Mouse (Mus musculus) liver, embryonic 11.5 days (tissue): ENCODE data around the gene Wasl. TPM values are rescaled to one million over a fixed set of nuclear protein-coding genes. Genes with fewer than 3 reads are reported as not detected.

ENCODE experiments used
- ATAC-seq: fragments of 200-750 bp; cut with Nextera tagmentation; replicated peaks from 2 replicates; pipeline ENCODE4 v1.8.0; 2017; ENCODE audit warnings: moderate number of reproducible peaks, mild to moderate bottlenecking, moderate TSS enrichment, moderate library complexity; ENCODE audit not compliant: low FRiP score
- DNase-seq: peaks from one replicate; pipeline ENCODE4 v3.0.0-alpha.2; 2017; ENCODE audit warnings: low spot score
- H3K27ac ChIP-seq: fragments of 300-500 bp; sonication (generic); 2 replicates; pipeline ENCODE4 v1.5.1; 2014; ENCODE audit warnings: mild to moderate bottlenecking, low read depth, low read length, control low read depth
- H3K27me3 ChIP-seq: fragments of 300-500 bp; sonication (generic); replicated peaks from 2 replicates; pipeline ENCODE4 v1.6.1; 2014; ENCODE audit warnings: low read length, mixed read lengths; ENCODE audit not compliant: control insufficient read depth, insufficient read depth
- H3K36me3 ChIP-seq: fragments of 300-500 bp; sonication (generic); 2 replicates; pipeline ENCODE4 v1.6.1; 2014; ENCODE audit warnings: mild to moderate bottlenecking, low read length, moderate library complexity, mixed read lengths; ENCODE audit not compliant: control insufficient read depth, insufficient read depth
- H3K4me1 ChIP-seq: fragments of 300-500 bp; sonication (generic); replicated peaks from 2 replicates; pipeline ENCODE4 v1.6.1; 2014; ENCODE audit warnings: low read length, mixed read lengths; ENCODE audit not compliant: control insufficient read depth, insufficient read depth
- H3K4me2 ChIP-seq: fragments of 300-500 bp; sonication (generic); 2 replicates; pipeline ENCODE4 v1.6.1; 2014; ENCODE audit warnings: mild to moderate bottlenecking, control low read depth, moderate library complexity
- H3K4me3 ChIP-seq: fragments of 300-500 bp; sonication (generic); 2 replicates; pipeline ENCODE4 v1.5.1; 2014; ENCODE audit warnings: low read depth, low read length, control low read depth
- H3K9ac ChIP-seq: fragments of 300-500 bp; sonication (generic); 2 replicates; pipeline ENCODE4 v1.6.1; 2014; ENCODE audit warnings: low read depth, low read length, control low read depth
- H3K9me3 ChIP-seq: fragments of 300-500 bp; sonication (generic); 2 replicates; pipeline ENCODE4 v1.6.1; 2016; ENCODE audit warnings: low read length, inconsistent platforms, mixed read lengths; ENCODE audit not compliant: control insufficient read depth
- WGBS: fragments of 180-500 bp; shearing (Covaris S2); extraction: QIAGEN DNeasy Blood & Tissue Kit; methylation state at CpG from one replicate; pipeline ENCODE4 v1.1.7; 2014; 5-methylcytosine and 5-hydroxymethylcytosine counted together
- polyA plus RNA-seq: library from polyadenylated mRNA; unstranded; fragments of >200 nt; fragmentation: Nextera tagmentation; extraction: Ambion mirVana; gene quantifications from 2 replicates; pipeline ENCODE4 v1.2.1, GENCODE M21; 2014

Wasl gene
- polyA plus RNA-seq, 1 experiment from 2014 or later: 29.4 TPM

DNA sequence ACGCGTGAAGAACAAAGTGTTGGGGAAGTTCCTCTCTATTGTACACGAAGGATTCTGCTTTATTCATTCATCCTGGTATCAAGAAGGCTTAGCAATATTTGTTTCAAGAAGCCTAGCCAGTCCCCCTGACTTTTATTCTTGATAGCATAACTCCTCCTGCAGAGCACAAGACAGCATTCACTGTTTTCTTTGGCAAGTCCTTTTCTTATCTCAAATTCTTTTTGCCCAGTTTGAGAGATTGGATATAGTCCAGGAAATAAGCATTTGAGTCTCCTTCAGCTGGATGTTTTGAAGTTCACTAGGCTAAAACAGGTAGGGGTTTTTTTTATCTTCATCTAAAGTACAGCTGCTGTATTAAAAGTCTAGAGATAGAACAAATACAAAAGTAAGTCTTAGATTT is 3.0 kb upstream of the Wasl start:
- Histone ChIP-seq H3K4me1 (peaks cover 5% of the 10 kb centered on the region; the same call in 1 of the 2 replicates), H3K27ac (no peak overlapping the region), H3K9ac (no peak overlapping the region), H3K36me3 (no peaks in the 10 kb centered on the region), H3K27me3 (no peaks in the 10 kb centered on the region), H3K4me2 (no peak overlapping the region), H3K9me3 (no peaks in the 10 kb centered on the region), H3K4me3 (no peak overlapping the region)
- ATAC-seq: no peak
- WGBS: 68% methylated on average over 3 of the region's 3 CpGs
- no peak for DNase-seq

DNA sequence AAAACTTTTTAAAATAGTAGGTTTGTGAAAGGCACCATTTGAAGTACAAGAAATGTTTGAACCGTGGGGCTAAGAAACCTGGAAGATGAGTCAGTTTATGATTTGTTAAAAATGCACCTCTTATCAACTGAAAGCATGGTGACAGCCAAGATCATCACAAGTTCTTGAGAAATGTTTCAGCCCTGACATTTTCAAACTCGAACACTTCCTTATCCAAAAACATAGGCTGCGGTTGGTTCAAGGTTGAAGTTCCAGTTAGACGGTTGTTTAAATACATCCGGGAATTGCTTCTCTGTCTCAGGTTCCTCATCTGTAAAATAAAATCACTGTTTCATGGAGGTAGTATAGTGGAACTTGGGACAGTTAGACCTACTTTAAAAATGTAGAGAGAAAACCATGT is 1.4 kb upstream of the Wasl start:
- 79% methylated on average over 5 of the region's 5 CpGs for WGBS
- Histone ChIP-seq H3K27me3 (no peaks in the 10 kb centered on the region), H3K9me3 (no peaks in the 10 kb centered on the region), H3K4me1 (peaks cover 12% of the 10 kb centered on the region; the same call in 1 of the 2 replicates), H3K4me2 (no peak overlapping the region), H3K27ac (no peak overlapping the region), H3K9ac (no peak overlapping the region), H3K36me3 (no peaks in the 10 kb centered on the region), H3K4me3 (no peak overlapping the region)
- ATAC-seq (no peak), DNase-seq (no peak)

DNA sequence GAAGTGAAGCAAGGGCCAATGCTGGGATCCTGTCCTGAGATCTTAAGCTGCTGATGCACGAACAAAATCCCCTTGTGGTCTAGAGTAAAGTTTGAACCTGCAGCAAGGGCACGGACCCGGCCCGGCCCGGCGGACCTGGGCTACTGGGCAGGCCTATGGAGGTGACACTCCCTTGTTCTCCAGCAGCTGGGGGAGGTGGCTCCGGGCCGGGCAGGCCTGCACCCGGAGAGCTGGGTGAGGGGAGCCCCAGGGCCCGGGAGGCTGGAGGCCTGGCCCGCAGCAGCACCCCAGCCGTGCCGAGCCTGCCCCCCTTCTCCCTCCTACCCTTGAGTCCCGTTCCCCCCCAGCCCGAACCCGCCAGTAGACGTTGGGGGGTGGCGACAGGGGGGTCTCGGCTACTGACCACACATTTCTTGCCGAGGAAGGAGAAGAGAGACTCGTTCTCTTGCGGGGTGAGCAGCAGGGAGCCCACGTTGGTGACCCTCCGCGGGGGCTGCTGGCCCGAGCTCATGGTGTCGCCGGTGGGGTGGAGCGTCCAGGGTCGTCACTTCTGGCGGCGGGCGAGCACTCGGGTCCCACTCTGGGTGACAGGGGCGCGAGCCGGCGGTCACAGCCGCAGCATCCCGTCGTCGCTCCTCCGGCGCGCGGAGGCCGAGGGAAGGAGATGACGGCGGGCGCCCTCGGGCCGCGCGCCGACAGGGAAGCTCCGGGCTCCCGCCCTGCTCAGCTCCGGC is 509 bp downstream of the Wasl start:
- Histone ChIP-seq H3K9me3 (no peaks in the 10 kb centered on the region), H3K4me2 (peak overlapping the region; percentile 80), H3K27me3 (no peaks in the 10 kb centered on the region), H3K27ac (peak overlapping the region; percentile 92), H3K4me1 (peaks cover 12% of the 10 kb centered on the region; the same call in 1 of the 2 replicates), H3K9ac (peak overlapping the region; percentile 95), H3K4me3 (peak overlapping the region; percentile 96), H3K36me3 (no peaks in the 10 kb centered on the region)
- DNase-seq: peak; percentile 59
- WGBS: under 1% methylated on average over 57 of the region's 58 CpGs
- peak; percentile 52 for ATAC-seq

GRCm38 (mm10) chr6:24663196-24664132 is 1.3 kb downstream of the Wasl start:
- Histone ChIP-seq H3K27ac (peak overlapping the region; percentile 92), H3K4me1 (peaks cover 14% of the 10 kb centered on the region; the same call in 1 of the 2 replicates), H3K27me3 (no peaks in the 10 kb centered on the region), H3K36me3 (no peaks in the 10 kb centered on the region), H3K4me2 (peak overlapping the region; percentile 80), H3K4me3 (peak overlapping the region; percentile 96), H3K9me3 (no peaks in the 10 kb centered on the region), H3K9ac (peak overlapping the region; percentile 95)
- ATAC-seq (no peak), DNase-seq (peak; percentile 37)
- WGBS: 8% methylated on average over 21 of the region's 21 CpGs

DNA sequence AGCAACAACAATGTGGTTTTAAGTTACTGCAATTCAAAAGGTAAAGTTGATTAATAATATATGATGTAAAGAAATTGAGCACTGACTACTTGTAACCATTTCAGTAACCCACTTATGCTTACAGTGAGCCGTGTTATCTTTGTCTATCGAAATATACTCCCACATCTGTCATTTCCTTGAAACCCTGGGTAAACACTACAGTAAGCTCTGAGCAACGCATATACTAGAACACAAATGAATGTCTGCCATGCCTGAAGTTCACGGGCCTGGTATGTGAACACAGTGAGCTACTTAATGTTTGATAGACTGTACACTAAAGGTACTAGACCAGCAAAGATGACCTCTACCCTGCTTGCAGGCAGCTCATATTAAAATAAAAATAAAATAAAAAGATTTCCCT is 2.3 kb downstream of the Wasl start:
- peak overlapping the region; percentile 80 for H3K4me2 ChIP-seq
- H3K9me3 ChIP-seq: no peaks in the 10 kb centered on the region
- H3K36me3 ChIP-seq: no peaks in the 10 kb centered on the region
- peaks cover 14% of the 10 kb centered on the region; the same call in 1 of the 2 replicates for H3K4me1 ChIP-seq
- 0 out of 2 replicates have a peak overlapping the region, but pooled peaks have one; percentile 28 for H3K4me3 ChIP-seq
- DNase-seq (no peak), ATAC-seq (no peak)
- H3K27ac ChIP-seq: no peak overlapping the region
- H3K27me3 ChIP-seq: no peaks in the 10 kb centered on the region
- no peak overlapping the region for H3K9ac ChIP-seq
- WGBS: 48% methylated on average over 4 of the region's 4 CpGs

GRCm38 (mm10) chr6:24661879-24662278 is 2.9 kb downstream of the Wasl start:
- no peak for ATAC-seq
- WGBS: 70% methylated on average over 4 of the region's 4 CpGs
- no peak for DNase-seq
- Histone ChIP-seq H3K27me3 (no peaks in the 10 kb centered on the region), H3K27ac (no peak overlapping the region), H3K9ac (no peak overlapping the region), H3K4me1 (peaks cover 14% of the 10 kb centered on the region; the same call in 1 of the 2 replicates), H3K4me2 (peak overlapping the region; percentile 34; the same call in 1 of the 2 replicates), H3K36me3 (no peaks in the 10 kb centered on the region), H3K4me3 (no peak overlapping the region), H3K9me3 (no peaks in the 10 kb centered on the region)

DNA sequence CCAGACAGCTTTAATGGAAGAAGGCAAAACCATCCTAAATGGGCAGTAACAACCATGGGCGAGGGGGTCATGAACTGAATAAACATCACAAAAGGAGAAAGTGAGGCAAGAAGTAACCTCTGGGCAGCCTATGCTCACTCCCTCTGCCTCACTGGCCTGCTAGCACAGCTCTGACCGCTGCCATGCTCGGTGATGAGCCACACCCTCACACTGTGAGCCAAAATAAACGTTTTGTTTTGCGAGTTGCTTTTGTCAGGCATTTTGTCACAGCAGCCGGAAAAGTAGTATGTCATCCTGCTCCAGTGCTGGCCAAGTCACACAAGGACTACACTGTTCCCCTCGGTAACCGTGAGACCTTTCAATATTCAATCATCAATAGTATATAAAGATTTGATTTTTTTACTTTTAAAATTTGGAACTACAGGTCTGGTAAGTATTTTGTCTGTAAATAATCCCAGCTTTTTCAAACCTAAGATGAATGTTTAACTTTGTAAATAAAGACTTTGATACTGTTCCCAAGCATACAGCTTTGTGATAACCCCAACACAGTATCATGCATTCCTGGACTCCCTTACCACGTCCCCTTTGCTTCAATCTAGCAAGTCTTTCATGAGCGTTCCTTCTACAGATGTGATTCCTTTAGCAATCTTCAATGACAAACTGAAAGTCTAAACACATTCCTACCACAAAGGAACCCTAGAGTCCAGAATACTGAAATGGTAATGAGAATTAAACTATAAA is 7.0 kb downstream of the Wasl start:
- no peak overlapping the region for H3K4me2 ChIP-seq
- DNase-seq (no peak), ATAC-seq (0 out of 2 replicates have a peak, but pooled peaks have one; percentile 16)
- H3K36me3 ChIP-seq: no peaks in the 10 kb centered on the region
- H3K9me3 ChIP-seq: no peaks in the 10 kb centered on the region
- H3K9ac ChIP-seq: no peak overlapping the region
- H3K4me1 ChIP-seq: peaks cover 9% of the 10 kb centered on the region; the same call in 1 of the 2 replicates
- no peak overlapping the region for H3K4me3 ChIP-seq
- H3K27ac ChIP-seq: no peak overlapping the region
- WGBS: 72% methylated on average over 10 of the region's 10 CpGs
- no peaks in the 10 kb centered on the region for H3K27me3 ChIP-seq

GRCm38 (mm10) chr6:24656094-24656493 is 8.7 kb downstream of the Wasl start:
- DNase-seq: no peak
- no peak; the same call in 1 of the 2 replicates for ATAC-seq
- WGBS: 68% methylated on average over 1 of the region's 1 CpGs

More at GRCm38 (mm10) chr6:24656094-24656493, 8.7 kb downstream of the Wasl start:
- no peaks in the 10 kb centered on the region for H3K27me3 ChIP-seq
- no peak overlapping the region for H3K9ac ChIP-seq
- no peaks in the 10 kb centered on the region for H3K36me3 ChIP-seq
- H3K4me3 ChIP-seq: no peak overlapping the region
- H3K27ac ChIP-seq: no peak overlapping the region
- no peaks in the 10 kb centered on the region for H3K9me3 ChIP-seq
- H3K4me1 ChIP-seq: 0 out of 2 replicates have a peak, but pooled peaks cover 2% of the 10 kb centered on the region
- no peak overlapping the region for H3K4me2 ChIP-seq
